Mouse (Mus musculus) kidney, embryonic 14.5 days (tissue): ENCODE results near the gene Ddx42. TPM values are rescaled to one million over a fixed set of nuclear protein-coding genes. Genes with fewer than 3 reads are reported as not detected.

Experiments
- ATAC-seq: fragments of 200-750 bp; cut with Nextera tagmentation; 2 replicates; pipeline ENCODE4 v1.8.0; 2017; ENCODE audit warnings: moderate number of reproducible peaks, mild to moderate bottlenecking, moderate TSS enrichment, moderate library complexity; ENCODE audit not compliant: low FRiP score, low TSS enrichment
- H3K27ac ChIP-seq: fragments of 300-500 bp; sonication (generic); 2 replicates; pipeline ENCODE4 v1.5.1; 2014; ENCODE audit warnings: low read depth, mild to moderate bottlenecking, low read length, moderate library complexity, mixed read lengths
- H3K27me3 ChIP-seq: fragments of 300-500 bp; sonication (generic); 2 replicates; pipeline ENCODE4 v1.6.1; 2014; ENCODE audit warnings: mild to moderate bottlenecking, low read length; ENCODE audit not compliant: control insufficient read depth, insufficient read depth
- H3K36me3 ChIP-seq: fragments of 300-500 bp; sonication (generic); 2 replicates; pipeline ENCODE4 v1.6.1; 2014; ENCODE audit warnings: low read length, mixed read lengths; ENCODE audit not compliant: control insufficient read depth, insufficient read depth
- H3K4me1 ChIP-seq: fragments of 300-500 bp; sonication (generic); 2 replicates; pipeline ENCODE4 v1.6.1; 2014; ENCODE audit warnings: low read length, mixed read lengths; ENCODE audit not compliant: control insufficient read depth, insufficient read depth
- H3K4me2 ChIP-seq: fragments of 300-500 bp; sonication (generic); replicated peaks from 2 replicates; pipeline ENCODE4 v1.6.1; 2014; ENCODE audit warnings: low read depth, mild to moderate bottlenecking, low read length
- H3K4me3 ChIP-seq: fragments of 300-500 bp; sonication (generic); 2 replicates; pipeline ENCODE4 v1.5.1; 2014; ENCODE audit warnings: mild to moderate bottlenecking, low read length
- H3K9ac ChIP-seq: fragments of 300-500 bp; sonication (generic); 2 replicates; pipeline ENCODE4 v1.6.1; 2014; ENCODE audit warnings: low read depth, mild to moderate bottlenecking, low read length, moderate library complexity
- H3K9me3 ChIP-seq: fragments of 300-500 bp; sonication (generic); 2 replicates; pipeline ENCODE4 v1.6.1; 2016; ENCODE audit warnings: low read length; ENCODE audit not compliant: control insufficient read depth
- WGBS: fragments of 180-500 bp; shearing (Covaris S2); extraction: QIAGEN DNeasy Blood & Tissue Kit; methylation state at CpG from one replicate; pipeline ENCODE4 v1.1.7; 2014; 5-methylcytosine and 5-hydroxymethylcytosine counted together
- polyA plus RNA-seq: library from polyadenylated mRNA; unstranded; fragments of >200 nt; fragmentation: Nextera tagmentation; extraction: Ambion mirVana; gene quantifications from 2 replicates; pipeline ENCODE4 v1.2.1, GENCODE M21; 2014

The Ddx42 gene
- polyA plus RNA-seq, 1 experiment from 2014 or later = 71.8 TPM

GRCm38 (mm10) chr11:106255685-106256451 lies 39.1 kb downstream of the Ddx42 start, which contains the start of the genes Ftsj3 and Psmc5:
Gene Ftsj3, minus strand, starts transcription at chr11:106256079.
Gene Psmc5, plus strand, starts transcription at chr11:106256154.
- H3K36me3 ChIP-seq = peaks cover 52% of the 10 kb centered on the region

GRCm38 (mm10) chr11:106256775-106257174 lies 40.0 kb downstream of the Ddx42 start:
- Histone ChIP-seq H3K4me2 (peak overlapping the region; percentile 53), H3K4me3 (peak overlapping the region; percentile 91), H3K27ac (no peak overlapping the region), H3K27me3 (no peaks in the 10 kb centered on the region), H3K9me3 (no peaks in the 10 kb centered on the region), H3K4me1 (peaks cover 15% of the 10 kb centered on the region; the same call in 1 of the 2 replicates), H3K9ac (peak overlapping the region; percentile 86; the same call in 1 of the 2 replicates), H3K36me3 (peaks cover 52% of the 10 kb centered on the region)
- no peak for ATAC-seq
- 72% methylated on average over 5 of the region's 5 CpGs for WGBS

More at GRCm38 (mm10) chr11:106255685-106256451, 39.1 kb downstream of the Ddx42 start, which contains the start of the genes Ftsj3 and Psmc5:
- peak within 1 kb of the TSS; percentile 86 for H3K9ac ChIP-seq
- peak; percentile 96 for ATAC-seq
- WGBS = under 1% methylated on average over 42 of the region's 42 CpGs
- peak within 1 kb of the TSS; percentile 91 for H3K4me3 ChIP-seq
- H3K27me3 ChIP-seq = no peaks in the 10 kb centered on the region
- peak within 1 kb of the TSS; percentile 83 for H3K4me2 ChIP-seq
- peaks cover 15% of the 10 kb centered on the region; the same call in 1 of the 2 replicates for H3K4me1 ChIP-seq
- peak within 1 kb of the TSS; percentile 32; the same call in 1 of the 2 replicates for H3K27ac ChIP-seq
- no peaks in the 10 kb centered on the region for H3K9me3 ChIP-seq

GRCm38 (mm10) chr11:106260826-106261450 lies 44.2 kb downstream of the Ddx42 start:
- Histone ChIP-seq H3K4me3 (no peak overlapping the region), H3K4me1 (peaks cover 9% of the 10 kb centered on the region; the same call in 1 of the 2 replicates), H3K27me3 (no peaks in the 10 kb centered on the region), H3K36me3 (peaks cover 74% of the 10 kb centered on the region), H3K9me3 (no peaks in the 10 kb centered on the region), H3K9ac (no peak overlapping the region), H3K4me2 (no peak overlapping the region), H3K27ac (no peak overlapping the region)
- ATAC-seq = no peak
- 63% methylated on average over 14 of the region's 14 CpGs for WGBS

- Histone ChIP-seq H3K27ac (no peak overlapping the region), H3K9me3 (no peaks in the 10 kb centered on the region), H3K4me3 (no peak overlapping the region), H3K27me3 (no peaks in the 10 kb centered on the region), H3K4me1 (peaks cover 16% of the 10 kb centered on the region), H3K36me3 (peaks cover 81% of the 10 kb centered on the region), H3K4me2 (no peak overlapping the region), H3K9ac (no peak overlapping the region)
- no peak for ATAC-seq
- WGBS = 90% methylated on average over 9 of the region's 9 CpGs
Observed at GRCm38 (mm10) chr11:106263963-106264362, 47.2 kb downstream of the Ddx42 start.

GRCm38 (mm10) chr11:106264988-106265387 lies 48.3 kb downstream of the Ddx42 start:
- peaks cover 74% of the 10 kb centered on the region for H3K36me3 ChIP-seq
- peaks cover 23% of the 10 kb centered on the region for H3K4me1 ChIP-seq
- no peaks in the 10 kb centered on the region for H3K9me3 ChIP-seq
- no peak overlapping the region for H3K4me2 ChIP-seq
- H3K27ac ChIP-seq = no peak overlapping the region
- H3K27me3 ChIP-seq = no peaks in the 10 kb centered on the region
- whole genome bisulfite sequencing = 94% methylated on average over 15 of the region's 15 CpGs
- ATAC-seq = no peak
- no peak overlapping the region for H3K9ac ChIP-seq
- no peak overlapping the region for H3K4me3 ChIP-seq

- H3K27ac ChIP-seq = no peak overlapping the region
- H3K27me3 ChIP-seq = no peaks in the 10 kb centered on the region
- H3K9ac ChIP-seq = no peak overlapping the region
- H3K36me3 ChIP-seq = peaks cover 74% of the 10 kb centered on the region
- ATAC-seq = no peak
- no peak overlapping the region for H3K4me2 ChIP-seq
- H3K4me1 ChIP-seq = peaks cover 28% of the 10 kb centered on the region
- 93% methylated on average over 4 of the region's 4 CpGs for WGBS
- H3K9me3 ChIP-seq = no peaks in the 10 kb centered on the region
- no peak overlapping the region for H3K4me3 ChIP-seq
Observed at GRCm38 (mm10) chr11:106265570-106265969, 48.8 kb downstream of the Ddx42 start.

GRCm38 (mm10) chr11:106266431-106266830 lies 49.7 kb downstream of the Ddx42 start:
- Histone ChIP-seq H3K4me2 (no peak overlapping the region), H3K4me1 (peaks cover 33% of the 10 kb centered on the region), H3K9me3 (no peaks in the 10 kb centered on the region), H3K27ac (no peak overlapping the region), H3K9ac (no peak overlapping the region), H3K27me3 (no peaks in the 10 kb centered on the region), H3K4me3 (no peak overlapping the region), H3K36me3 (peaks cover 65% of the 10 kb centered on the region)
- no peak for ATAC-seq
- WGBS = 95% methylated on average over 10 of the region's 10 CpGs

- H3K4me2 ChIP-seq = no peak overlapping the region
- no peaks in the 10 kb centered on the region for H3K27me3 ChIP-seq
- ATAC-seq = no peak
- 66% methylated on average over 15 of the region's 15 CpGs for WGBS
- H3K27ac ChIP-seq = no peak overlapping the region
- peaks cover 35% of the 10 kb centered on the region for H3K4me1 ChIP-seq
- H3K4me3 ChIP-seq = no peak overlapping the region
- peaks cover 56% of the 10 kb centered on the region for H3K36me3 ChIP-seq
- H3K9ac ChIP-seq = no peak overlapping the region
- H3K9me3 ChIP-seq = no peaks in the 10 kb centered on the region
Observed at GRCm38 (mm10) chr11:106267311-106267852, 50.7 kb downstream of the Ddx42 start.
